Mouse (Mus musculus): ENCODE results near the gene Olfr1369-ps1. TPM values are rescaled to one million over a fixed set of nuclear protein-coding genes. Genes with fewer than 3 reads are reported as not detected.
"Not testable (repeated sequence)": the region's sequence is repeated elsewhere in the genome, so short reads cannot be mapped to it uniquely, and the experiment has no call there.

The Olfr1369-ps1 gene
- total RNA-seq (2014; rRNA removed): not detected in 2 replicates
- not detected in 2 replicates for polyA plus RNA-seq (2012; rRNA removed)

DNA sequence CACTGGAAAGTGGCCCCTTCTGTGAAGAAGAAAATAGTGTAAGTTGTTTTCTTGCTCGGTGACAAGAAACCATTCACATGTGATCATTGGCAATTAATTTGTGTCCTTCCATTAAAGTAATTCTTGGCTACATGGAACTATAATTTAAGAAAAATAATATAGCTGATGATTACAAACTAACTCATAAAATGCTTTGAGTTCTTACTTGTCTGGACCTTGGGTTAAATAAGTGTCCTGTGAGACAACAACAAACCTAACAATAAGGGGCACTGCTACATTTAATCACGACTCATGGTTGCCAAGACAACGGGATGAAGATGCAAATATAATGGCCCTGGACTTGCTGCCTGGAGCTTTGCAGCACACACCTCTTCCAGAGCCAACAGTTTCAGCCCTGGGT is at the start of gene Olfr1369-ps1:
Gene Olfr1369-ps1, plus strand, starts transcription at position 301 of the 400 bp plus-strand sequence.
- 71% methylated on average over 3 of the region's 3 CpGs for WGBS
- not testable (repeated sequence) for H3K79me2 ChIP-seq (ENCODE audit: control insufficient read depth, insufficient read depth, low read length); H3K36me3 ChIP-seq (ENCODE audit: control insufficient read depth, insufficient read depth, low read length); H3K4me1 ChIP-seq (ENCODE audit: control insufficient read depth, insufficient read depth, low read length); H3K9ac ChIP-seq (ENCODE audit: low read depth, low read length); DNase-seq (ENCODE audit: extremely low read depth, low read depth, low spot score); H3K4me3 ChIP-seq (ENCODE audit: insufficient read depth, low read depth, low read length); H3K27me3 ChIP-seq (ENCODE audit: control insufficient read depth, insufficient read depth, low read length); H3K27ac ChIP-seq (replicated peaks; ENCODE audit: insufficient read depth, low read depth, low read length)

DNA sequence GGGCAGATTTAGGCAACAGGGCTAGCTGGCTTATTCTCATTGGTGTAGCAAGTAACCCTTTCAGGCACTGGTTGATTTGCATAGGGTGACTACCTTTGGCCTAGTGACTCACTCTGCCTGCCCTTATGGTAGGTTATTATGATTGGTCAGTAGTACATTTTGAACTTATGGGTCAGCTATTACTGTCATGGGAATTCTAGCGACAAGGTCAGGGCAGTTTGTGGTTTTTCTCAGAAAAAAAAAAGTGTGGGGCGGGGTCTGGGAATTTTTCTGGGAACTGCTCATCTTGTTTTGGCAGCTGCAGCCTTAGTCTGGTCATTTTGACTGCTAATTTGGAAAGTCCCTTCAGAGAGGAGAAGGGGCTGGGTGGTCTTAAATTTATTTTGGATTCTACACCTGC is 45.3 kb upstream of the Olfr1369-ps1 start:
- TF ChIP-seq CTCF (IDR thresholded peaks at IDR 0.05; ENCODE audit: low read depth, low read length) (no peak), POLR2A (IDR thresholded peaks at IDR 0.05; ENCODE audit: extremely low read depth, insufficient read depth, low read length) (no peak)
- Histone ChIP-seq H3K36me3 (ENCODE audit: control insufficient read depth, insufficient read depth, low read length) (no peaks in the 10 kb centered on the region), H3K9ac (ENCODE audit: low read depth, low read length) (no peak overlapping the region), H3K27ac (replicated peaks; ENCODE audit: insufficient read depth, low read depth, low read length) (no peak overlapping the region), H3K4me3 (ENCODE audit: insufficient read depth, low read depth, low read length) (no peak overlapping the region), H3K4me1 (ENCODE audit: control insufficient read depth, insufficient read depth, low read length) (no peaks in the 10 kb centered on the region), H3K27me3 (ENCODE audit: control insufficient read depth, insufficient read depth, low read length) (no peaks in the 10 kb centered on the region; the same call in 1 of the 2 replicates), H3K79me2 (ENCODE audit: control insufficient read depth, insufficient read depth, low read length) (no peaks in the 10 kb centered on the region)
- no peak for DNase-seq (ENCODE audit: extremely low read depth, low read depth, low spot score)
- WGBS: 80% methylated on average over 2 of the region's 2 CpGs

DNA sequence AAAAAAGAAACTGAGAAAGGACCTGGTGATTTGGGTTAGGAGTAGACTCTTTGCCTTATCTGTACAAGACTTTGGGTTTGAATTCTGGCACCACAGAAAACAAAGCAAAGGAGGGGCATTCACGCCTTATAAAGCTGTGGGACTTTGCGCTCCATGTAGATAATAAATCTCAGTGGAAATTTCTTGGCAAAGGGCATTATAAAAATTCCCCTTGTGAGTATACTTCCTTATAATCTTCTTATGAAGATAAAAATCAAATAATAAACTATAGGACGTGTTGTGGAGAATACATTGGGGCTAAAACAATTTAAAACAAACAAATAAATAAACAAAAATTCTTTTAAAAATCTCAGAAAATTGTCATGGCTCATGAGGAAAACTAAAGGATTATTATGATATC is 36.4 kb upstream of the Olfr1369-ps1 start, which contains the start of gene Olfr1370:
Gene Olfr1370, minus strand, starts transcription at position 101 of the 400 bp plus-strand sequence.
- Histone ChIP-seq H3K27me3 (ENCODE audit: control insufficient read depth, insufficient read depth, low read length) (no peaks in the 10 kb centered on the region), H3K79me2 (ENCODE audit: control insufficient read depth, insufficient read depth, low read length) (no peaks in the 10 kb centered on the region), H3K4me3 (ENCODE audit: insufficient read depth, low read depth, low read length) (no peak within 1 kb of the TSS), H3K27ac (replicated peaks; ENCODE audit: insufficient read depth, low read depth, low read length) (no peak within 1 kb of the TSS), H3K36me3 (ENCODE audit: control insufficient read depth, insufficient read depth, low read length) (no peaks in the 10 kb centered on the region), H3K9ac (ENCODE audit: low read depth, low read length) (no peak within 1 kb of the TSS), H3K4me1 (ENCODE audit: control insufficient read depth, insufficient read depth, low read length) (no peaks in the 10 kb centered on the region)
- no peak for DNase-seq (ENCODE audit: extremely low read depth, low read depth, low spot score)
- WGBS: 74% methylated on average over 3 of the region's 3 CpGs
- no peak for TF ChIP-seq CTCF (IDR thresholded peaks at IDR 0.05; ENCODE audit: low read depth, low read length)
- no peak for TF ChIP-seq POLR2A (IDR thresholded peaks at IDR 0.05; ENCODE audit: extremely low read depth, insufficient read depth, low read length)

DNA sequence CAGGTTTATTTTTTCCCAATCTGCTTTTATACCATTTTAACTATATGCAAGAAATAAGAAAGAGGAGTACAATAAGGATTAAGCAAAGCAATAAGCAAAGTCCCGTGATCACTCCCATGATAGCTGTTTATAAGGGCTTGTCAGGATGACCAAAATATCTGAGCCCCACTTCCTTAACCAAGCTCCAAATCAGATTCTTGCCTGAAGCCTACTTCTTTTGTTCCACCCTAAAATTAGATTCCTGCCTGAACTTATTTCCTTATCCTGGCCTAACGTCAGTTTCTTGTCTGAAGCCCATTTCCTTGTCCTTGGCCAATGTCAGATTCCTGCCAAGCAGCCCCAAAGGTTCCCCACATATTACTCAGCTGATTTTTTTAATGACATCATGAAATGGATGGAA is 28.6 kb upstream of the Olfr1369-ps1 start:
- Histone ChIP-seq H3K36me3 (ENCODE audit: control insufficient read depth, insufficient read depth, low read length) (no peaks in the 10 kb centered on the region), H3K9ac (ENCODE audit: low read depth, low read length) (no peak overlapping the region), H3K27ac (replicated peaks; ENCODE audit: insufficient read depth, low read depth, low read length) (no peak overlapping the region), H3K27me3 (ENCODE audit: control insufficient read depth, insufficient read depth, low read length) (no peaks in the 10 kb centered on the region), H3K4me1 (ENCODE audit: control insufficient read depth, insufficient read depth, low read length) (no peaks in the 10 kb centered on the region), H3K79me2 (ENCODE audit: control insufficient read depth, insufficient read depth, low read length) (no peaks in the 10 kb centered on the region), H3K4me3 (ENCODE audit: insufficient read depth, low read depth, low read length) (no peak overlapping the region)
- DNase-seq (ENCODE audit: extremely low read depth, low read depth, low spot score): no peak
- 70% methylated on average over 2 of the region's 2 CpGs for WGBS
- no peak for TF ChIP-seq POLR2A (IDR thresholded peaks at IDR 0.05; ENCODE audit: extremely low read depth, insufficient read depth, low read length)
- TF ChIP-seq CTCF (IDR thresholded peaks at IDR 0.05; ENCODE audit: low read depth, low read length): no peak

DNA sequence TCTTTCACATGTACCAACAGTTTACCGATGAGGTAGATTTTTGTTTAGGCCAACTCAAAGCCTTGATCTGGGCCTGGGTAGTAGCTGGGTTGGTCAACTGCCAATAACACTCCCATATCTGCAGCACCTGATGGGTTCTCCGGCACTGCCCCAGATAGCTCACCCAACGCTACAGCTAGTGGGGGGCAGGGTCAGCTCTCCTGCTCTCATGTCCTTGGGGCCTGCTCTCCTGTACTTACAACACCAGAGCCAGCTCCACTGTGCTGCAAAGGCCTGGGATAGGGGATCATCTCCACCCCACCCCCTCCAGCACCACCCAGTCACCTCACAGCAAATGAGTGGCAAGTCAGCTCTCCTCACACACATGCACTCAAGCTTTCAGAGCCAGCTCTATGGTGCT is 1.5 kb upstream of the Olfr1369-ps1 start:
- no peak for TF ChIP-seq POLR2A (IDR thresholded peaks at IDR 0.05; ENCODE audit: extremely low read depth, insufficient read depth, low read length)
- TF ChIP-seq CTCF (IDR thresholded peaks at IDR 0.05; ENCODE audit: low read depth, low read length): no peak
- 90% methylated on average over 3 of the region's 3 CpGs for WGBS
- H3K27ac ChIP-seq (replicated peaks; ENCODE audit: insufficient read depth, low read depth, low read length): no peak overlapping the region
- H3K4me1 ChIP-seq (ENCODE audit: control insufficient read depth, insufficient read depth, low read length): no peaks in the 10 kb centered on the region
- no peaks in the 10 kb centered on the region for H3K36me3 ChIP-seq (ENCODE audit: control insufficient read depth, insufficient read depth, low read length)
- no peak overlapping the region for H3K9ac ChIP-seq (ENCODE audit: low read depth, low read length)
- no peaks in the 10 kb centered on the region for H3K79me2 ChIP-seq (ENCODE audit: control insufficient read depth, insufficient read depth, low read length)
- no peaks in the 10 kb centered on the region for H3K27me3 ChIP-seq (ENCODE audit: control insufficient read depth, insufficient read depth, low read length)
- no peak for DNase-seq (ENCODE audit: extremely low read depth, low read depth, low spot score)
- H3K4me3 ChIP-seq (ENCODE audit: insufficient read depth, low read depth, low read length): no peak overlapping the region

DNA sequence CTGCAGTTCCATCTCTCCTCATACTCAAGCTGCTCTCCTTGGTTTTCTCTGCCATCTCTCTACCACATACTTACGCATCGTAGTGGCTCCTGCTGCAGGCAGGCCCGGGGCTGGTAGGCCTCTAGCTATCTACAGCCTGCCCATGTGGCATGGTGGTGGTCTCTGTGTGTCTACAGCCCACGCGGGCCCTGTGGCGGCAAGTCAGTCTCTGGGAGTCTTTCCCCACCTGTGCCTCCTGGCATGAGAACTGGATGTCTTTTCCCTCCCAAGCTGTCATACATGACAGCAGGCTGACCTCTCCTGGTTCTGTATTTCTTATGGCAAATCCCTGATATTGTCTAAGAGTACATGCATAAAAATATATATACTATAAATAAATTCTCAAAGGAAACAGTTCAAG is 842 bp upstream of the Olfr1369-ps1 start:
- Histone ChIP-seq H3K79me2 (ENCODE audit: control insufficient read depth, insufficient read depth, low read length) (no peaks in the 10 kb centered on the region), H3K27ac (replicated peaks; ENCODE audit: insufficient read depth, low read depth, low read length) (no peak overlapping the region), H3K27me3 (ENCODE audit: control insufficient read depth, insufficient read depth, low read length) (no peaks in the 10 kb centered on the region), H3K36me3 (ENCODE audit: control insufficient read depth, insufficient read depth, low read length) (no peaks in the 10 kb centered on the region), H3K9ac (ENCODE audit: low read depth, low read length) (no peak overlapping the region), H3K4me3 (ENCODE audit: insufficient read depth, low read depth, low read length) (no peak overlapping the region), H3K4me1 (ENCODE audit: control insufficient read depth, insufficient read depth, low read length) (no peaks in the 10 kb centered on the region)
- TF ChIP-seq POLR2A (IDR thresholded peaks at IDR 0.05; ENCODE audit: extremely low read depth, insufficient read depth, low read length) (no peak), CTCF (IDR thresholded peaks at IDR 0.05; ENCODE audit: low read depth, low read length) (no peak)
- 91% methylated on average over 6 of the region's 6 CpGs for WGBS
- no peak for DNase-seq (ENCODE audit: extremely low read depth, low read depth, low spot score)

All from liver, adult 2 months (tissue).